Mouse (Mus musculus) liver, embryonic 14.5 days (tissue): ENCODE results near the gene Ankrd44. TPM values are rescaled to one million over a fixed set of nuclear protein-coding genes. Genes with fewer than 3 reads are reported as not detected.

ENCODE experiments used
- ATAC-seq: fragments of 200-750 bp; cut with Nextera tagmentation; 2 replicates; pipeline ENCODE4 v1.8.0; 2017; ENCODE audit warnings: moderate number of reproducible peaks, mild to moderate bottlenecking, moderate library complexity; ENCODE audit not compliant: insufficient read depth
- DNase-seq, 3 experiments: peaks; one replicate each; pipeline ENCODE4 v3.0.0-alpha.2; 2012 to 2013; ENCODE audit warnings: low read depth in 3 of 3, low spot score in 3 of 3
- H3K27ac ChIP-seq: fragments of 300-500 bp; sonication (generic); 2 replicates; pipeline ENCODE4 v1.5.1; 2014; ENCODE audit warnings: moderate library complexity, mild to moderate bottlenecking, control low read depth, inconsistent platforms
- H3K27me3 ChIP-seq: fragments of 300-500 bp; sonication (generic); 2 replicates; pipeline ENCODE4 v1.6.1; 2014; ENCODE audit warnings: mild to moderate bottlenecking, low read length, moderate library complexity; ENCODE audit not compliant: control insufficient read depth, insufficient read depth
- H3K36me3 ChIP-seq: fragments of 300-500 bp; sonication (generic); replicated peaks from 2 replicates; pipeline ENCODE4 v1.6.1; 2014; ENCODE audit warnings: low read depth; ENCODE audit not compliant: control insufficient read depth, insufficient read depth
- H3K4me1 ChIP-seq, 2 experiments: fragments of 200-500 bp in 1 of 2; fragments of 300-500 bp in 1 of 2; sonication (generic) in 1 of 2; replicated peaks; 2 replicates each; pipeline ENCODE4 v1.6.1; 2012 to 2014; ENCODE audit warnings: antibody characterized with exemption in 1 of 2, inconsistent platforms in 1 of 2, low read length in 1 of 2; ENCODE audit not compliant: control insufficient read depth in 2 of 2, insufficient read depth in 2 of 2
- H3K4me2 ChIP-seq: fragments of 300-500 bp; sonication (generic); 2 replicates; pipeline ENCODE4 v1.6.1; 2014; ENCODE audit warnings: low read depth, mild to moderate bottlenecking, control low read depth, moderate library complexity
- H3K4me3 ChIP-seq, 2 experiments: fragments of 200-500 bp in 1 of 2; fragments of 300-500 bp in 1 of 2; sonication (generic) in 1 of 2; 2 replicates each; pipeline ENCODE4 v1.5.1; 2012 to 2014; ENCODE audit warnings: low read depth in 2 of 2, low read length in 2 of 2, mild to moderate bottlenecking in 2 of 2, control low read depth in 1 of 2, inconsistent platforms in 1 of 2, moderate library complexity in 1 of 2; ENCODE audit not compliant: insufficient read depth in 1 of 2
- H3K9ac ChIP-seq: fragments of 300-500 bp; sonication (generic); replicated peaks from 2 replicates; pipeline ENCODE4 v1.6.1; 2014; ENCODE audit warnings: mild to moderate bottlenecking, control low read depth, moderate library complexity
- H3K9me3 ChIP-seq: fragments of 300-500 bp; sonication (generic); 2 replicates; pipeline ENCODE4 v1.6.1; 2016; ENCODE audit warnings: low read length, mixed read lengths; ENCODE audit not compliant: control insufficient read depth
- CTCF ChIP-seq: IDR thresholded peaks from 2 replicates; pipeline ENCODE4 v1.5.1; 2016; ENCODE audit warnings: antibody characterized with exemption, low read depth, control low read depth
- EP300 ChIP-seq: IDR thresholded peaks from 2 replicates; pipeline ENCODE4 v1.6.1; 2016; ENCODE audit warnings: antibody characterized with exemption, low read depth
- WGBS: fragments of 180-500 bp; shearing (Covaris S2); extraction: QIAGEN DNeasy Blood & Tissue Kit; methylation state at CpG from one replicate; pipeline ENCODE4 v1.1.7; 2014; ENCODE audit not compliant: insufficient replicate concordance; 5-methylcytosine and 5-hydroxymethylcytosine counted together
- polyA plus RNA-seq, 2 experiments: library from polyadenylated mRNA; depleted of rRNA in 1 of 2; stranded (reverse) in 1 of 2; unstranded in 1 of 2; fragments of >200 nt; fragmentation: Nextera tagmentation in 1 of 2; extraction: Ambion mirVana in 1 of 2; gene quantifications; 2 replicates each; pipeline versions ENCODE4 v1.2.1 to v1.2.3; 2012 to 2014

Gene Ankrd44
- polyA plus RNA-seq, 2 experiments = 4.2 to 6.1 TPM

GRCm38 (mm10) chr1:54612344-54612743, 313.8 kb downstream of the Ankrd44 start:
- Histone ChIP-seq H3K9ac (no peak overlapping the region), H3K27ac (no peak overlapping the region), H3K27me3 (no peaks in the 10 kb centered on the region), H3K4me2 (no peak overlapping the region), H3K4me3 (no peak overlapping the region), H3K36me3 (no peaks in the 10 kb centered on the region), H3K4me1 (no peaks in the 10 kb centered on the region), H3K9me3 (no peaks in the 10 kb centered on the region)
- DNase-seq (no peak), ATAC-seq (no peak)
- TF ChIP-seq CTCF (no peak), EP300 (no peak)
- WGBS = 65% methylated on average over 6 of the region's 6 CpGs

- Histone ChIP-seq H3K9me3 (no peaks in the 10 kb centered on the region), H3K27ac (no peak overlapping the region), H3K4me1 (no peaks in the 10 kb centered on the region), H3K9ac (no peak overlapping the region), H3K36me3 (no peaks in the 10 kb centered on the region), H3K27me3 (no peaks in the 10 kb centered on the region), H3K4me3 (no peak overlapping the region), H3K4me2 (no peak overlapping the region)
- DNase-seq (no peak), ATAC-seq (no peak)
- 66% methylated on average over 7 of the region's 7 CpGs for WGBS
- no peak for TF ChIP-seq CTCF
Measured at GRCm38 (mm10) chr1:54611891-54612290, 314.3 kb downstream of the Ankrd44 start.

- H3K4me2 ChIP-seq = no peak overlapping the region
- no peaks in the 10 kb centered on the region for H3K27me3 ChIP-seq
- 58% methylated on average over 1 of the region's 1 CpGs for WGBS
- TF ChIP-seq CTCF (no peak), EP300 (no peak)
- no peaks in the 10 kb centered on the region for H3K36me3 ChIP-seq
- ATAC-seq = no peak
- no peaks in the 10 kb centered on the region for H3K4me1 ChIP-seq
- DNase-seq = no peak
- H3K27ac ChIP-seq = no peak overlapping the region
- no peak overlapping the region for H3K4me3 ChIP-seq
- no peak overlapping the region for H3K9ac ChIP-seq
- H3K9me3 ChIP-seq = no peaks in the 10 kb centered on the region
Measured at GRCm38 (mm10) chr1:54606936-54607335, 319.3 kb downstream of the Ankrd44 start.

- no peak overlapping the region for H3K27ac ChIP-seq
- no peak for DNase-seq
- no peaks in the 10 kb centered on the region for H3K36me3 ChIP-seq
- no peak overlapping the region for H3K4me2 ChIP-seq
- no peaks in the 10 kb centered on the region for H3K9me3 ChIP-seq
- H3K4me1 ChIP-seq = no peaks in the 10 kb centered on the region
- no peak for ATAC-seq
- H3K4me3 ChIP-seq = no peak overlapping the region
- WGBS = 81% methylated on average over 9 of the region's 9 CpGs
- H3K9ac ChIP-seq = no peak overlapping the region
- H3K27me3 ChIP-seq = no peaks in the 10 kb centered on the region
- no peak for TF ChIP-seq CTCF
- TF ChIP-seq EP300 = no peak
Measured at GRCm38 (mm10) chr1:54601692-54602091, 324.5 kb downstream of the Ankrd44 start.

- Histone ChIP-seq H3K9me3 (no peaks in the 10 kb centered on the region), H3K4me1 (no peaks in the 10 kb centered on the region), H3K9ac (no peak overlapping the region), H3K27me3 (no peaks in the 10 kb centered on the region), H3K27ac (no peak overlapping the region), H3K4me3 (no peak overlapping the region), H3K36me3 (no peaks in the 10 kb centered on the region), H3K4me2 (no peak overlapping the region)
- WGBS = 50% methylated on average over 1 of the region's 1 CpGs
- DNase-seq (no peak), ATAC-seq (no peak)
- TF ChIP-seq CTCF (no peak), EP300 (no peak)
Measured at GRCm38 (mm10) chr1:54600275-54600674, 325.9 kb downstream of the Ankrd44 start.
